Mouse (Mus musculus): ENCODE measurements around the gene Tuba8. TPM values are rescaled to one million over a fixed set of nuclear protein-coding genes. Genes with fewer than 3 reads are reported as not detected.

Gene Tuba8
- total RNA-seq, 4 experiments from 2014 or later, result 1.8 to 7.9 (median 4.5) TPM

- DNase-seq, result no peak
Observed at GRCm38 (mm10) chr6:121232652-121233051, 22.2 kb downstream of the Tuba8 start.

DNA sequence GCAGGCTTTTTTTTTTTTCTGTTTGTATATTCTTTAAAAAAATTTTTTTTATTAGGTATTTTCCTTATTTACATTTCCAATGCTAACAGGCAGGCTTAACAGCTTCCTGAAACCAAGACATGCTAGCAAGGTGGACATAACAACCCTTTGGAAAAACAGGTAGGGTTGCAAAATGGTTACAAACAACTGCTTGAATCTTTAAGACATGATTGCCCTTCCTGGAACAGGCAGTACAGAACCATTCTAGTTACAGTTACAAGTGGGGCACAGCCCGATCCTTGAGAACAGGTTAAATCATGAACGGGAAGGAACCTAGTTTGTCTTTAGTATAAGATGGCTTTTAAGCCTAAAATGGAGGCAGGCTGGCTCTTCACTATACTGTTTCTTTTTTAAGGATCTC lies 25.9 kb downstream of the Tuba8 start:
- DNase-seq, result no peak

GRCm38 (mm10) chr6:121238209-121238608 lies 27.7 kb downstream of the Tuba8 start:
- DNase-seq, result no peak

DNA sequence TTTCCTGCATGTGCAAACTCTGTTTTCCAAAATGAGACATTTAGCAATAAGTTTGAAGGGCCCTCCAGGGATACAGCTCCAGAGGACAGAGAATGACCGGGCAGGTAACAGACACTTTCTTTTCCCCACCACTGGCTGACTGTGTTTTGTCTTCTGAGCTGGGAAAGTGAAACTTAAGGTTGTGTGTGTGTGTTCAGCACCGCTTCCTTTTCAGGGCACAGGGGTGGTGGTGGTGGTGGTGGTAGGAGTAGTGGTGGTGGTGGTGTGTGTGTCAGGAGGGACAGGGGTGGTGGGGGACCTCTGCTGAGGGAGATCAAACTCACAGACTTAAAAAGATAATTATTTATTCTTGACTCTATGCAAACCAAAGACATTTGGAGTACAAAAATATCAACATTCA lies 31.3 kb downstream of the Tuba8 start:
- no peak for DNase-seq

DNA sequence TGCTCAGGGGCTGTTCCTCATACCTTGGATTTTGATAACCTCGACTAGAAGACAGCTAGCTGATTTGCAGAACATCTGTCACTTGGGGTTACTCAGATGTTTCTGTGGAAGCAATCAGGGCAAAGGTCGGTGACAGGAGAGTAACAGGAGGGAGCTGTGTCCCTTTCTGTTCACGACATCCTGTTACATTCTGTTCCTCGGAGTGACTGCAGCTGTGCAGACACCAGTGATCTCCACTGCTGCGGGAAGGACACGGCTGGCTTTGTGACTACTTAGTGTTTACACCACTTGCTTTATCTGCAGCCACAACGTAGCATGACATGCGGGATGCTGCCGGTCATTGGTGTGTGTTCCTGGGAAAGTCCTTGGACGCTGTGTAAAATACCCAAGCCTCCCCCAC lies 32.7 kb downstream of the Tuba8 start:
- no peak for DNase-seq

DNA sequence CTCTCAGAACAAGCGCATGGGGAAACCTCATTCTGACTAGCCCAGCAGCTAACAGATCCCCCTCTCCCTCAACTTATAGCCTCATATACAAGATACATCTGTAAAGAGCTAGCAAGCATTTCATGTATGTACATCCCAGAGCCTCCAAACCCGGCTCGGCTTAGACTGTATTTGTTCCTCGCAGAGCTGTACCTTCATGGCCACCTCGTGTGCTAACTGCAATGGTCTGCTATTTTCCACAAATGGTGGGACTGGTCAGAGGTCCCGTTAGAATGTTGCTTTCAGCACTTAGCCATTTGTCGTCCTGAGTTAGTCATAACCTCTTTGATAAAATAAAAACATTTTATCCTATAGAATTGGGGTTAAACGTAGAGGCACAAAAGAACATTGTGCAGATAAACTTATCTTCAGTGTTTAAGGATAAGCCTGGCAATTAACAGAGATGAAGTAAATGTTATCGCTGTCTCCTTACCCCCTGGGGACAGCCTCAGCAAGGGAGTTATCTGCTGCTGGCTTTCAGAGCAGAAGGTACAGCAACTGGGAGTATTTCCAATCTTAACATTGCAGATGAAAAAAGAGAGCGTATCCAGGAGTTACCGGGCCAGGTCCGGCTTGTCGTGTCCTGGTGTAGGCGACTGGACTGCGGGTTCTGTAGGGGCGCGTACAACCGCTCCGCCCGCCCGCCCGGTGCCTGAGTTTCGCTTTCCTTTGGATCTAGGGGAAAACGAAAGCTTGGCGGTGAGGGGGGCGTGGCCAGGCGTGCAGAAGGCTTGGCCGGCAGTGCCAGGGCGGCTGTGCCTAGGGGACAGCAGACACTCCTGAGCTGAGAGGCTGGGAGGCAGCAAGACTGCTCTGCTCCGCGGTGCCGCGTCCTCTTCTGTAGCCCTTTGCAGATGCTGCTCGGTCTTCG lies 34.9 kb downstream of the Tuba8 start, which contains the start of gene Usp18:
Usp18 (plus strand) TSS at position 780 of the 910 bp plus-strand sequence.
- DNase-seq, result peak; percentile 91

- DNase-seq, result no peak
Observed at GRCm38 (mm10) chr6:121246037-121246361, 35.5 kb downstream of the Tuba8 start.

GRCm38 (mm10) chr6:121250406-121250805 lies 39.9 kb downstream of the Tuba8 start:
- no peak for DNase-seq

DNA sequence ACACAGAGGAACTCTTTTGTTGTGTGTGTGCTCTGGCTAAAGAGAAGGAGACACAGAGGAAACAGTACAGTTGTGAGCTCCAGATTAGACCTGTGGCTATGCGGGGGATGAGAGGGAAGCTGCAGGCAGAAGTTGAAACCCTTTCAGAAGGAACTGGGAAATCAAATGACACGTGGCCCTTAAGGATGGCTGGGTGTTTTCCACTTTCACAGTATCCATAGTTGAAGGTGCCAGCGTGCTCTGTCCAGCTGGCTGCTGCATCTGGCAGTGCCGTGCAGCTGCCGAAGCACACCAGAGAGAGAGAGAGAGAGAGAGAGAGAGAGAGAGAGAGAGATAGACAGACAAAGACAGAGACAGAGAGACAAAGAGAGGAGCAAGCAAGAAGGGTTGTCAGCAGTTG lies 40.8 kb downstream of the Tuba8 start:
- DNase-seq, result no peak

DNA sequence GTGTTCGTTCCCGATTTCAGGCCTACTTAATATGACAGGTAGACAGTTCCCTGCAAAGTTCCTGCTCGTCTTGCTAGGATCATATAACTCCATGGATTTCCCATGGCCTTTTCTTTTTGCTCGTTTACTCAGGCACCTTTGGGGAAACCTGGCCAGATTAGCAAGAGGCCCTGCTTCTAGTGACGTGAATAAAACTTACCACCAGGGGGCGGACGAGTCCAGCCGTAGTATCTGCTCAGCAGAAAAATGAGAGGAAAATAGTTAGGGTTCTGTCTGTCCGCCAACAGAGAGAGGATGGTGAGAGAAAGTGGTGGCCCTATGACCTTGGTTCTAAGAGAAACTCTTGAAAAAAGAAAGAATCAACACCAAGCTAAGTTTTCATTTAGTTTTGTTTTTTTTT lies 50.1 kb downstream of the Tuba8 start:
- peak; percentile 36 for DNase-seq

GRCm38 (mm10) chr6:121261233-121261632 lies 50.7 kb downstream of the Tuba8 start:
- DNase-seq, result no peak

DNA sequence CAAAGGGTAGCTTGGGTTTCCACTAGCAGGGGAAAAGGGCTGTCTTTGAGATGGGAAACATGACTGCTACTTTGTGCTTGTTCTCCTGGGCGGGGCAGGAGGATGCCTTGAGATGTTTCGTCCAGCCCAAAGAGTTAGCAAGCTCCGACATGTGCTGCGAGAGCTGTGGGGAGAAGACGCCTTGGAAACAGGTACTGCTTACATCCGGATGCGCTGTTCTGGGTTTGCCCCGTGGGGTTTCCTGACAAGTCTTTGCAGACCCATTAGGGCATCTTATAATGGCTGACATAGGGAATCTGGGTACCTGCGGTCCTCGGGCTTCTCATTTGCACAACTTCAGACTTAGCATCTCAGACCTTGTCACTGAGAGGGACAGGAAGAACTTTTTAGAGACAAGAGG lies 51.5 kb downstream of the Tuba8 start:
- no peak for DNase-seq

- peak; percentile 42 for DNase-seq
Observed at GRCm38 (mm10) chr6:121262496-121262895, 52.0 kb downstream of the Tuba8 start.

DNA sequence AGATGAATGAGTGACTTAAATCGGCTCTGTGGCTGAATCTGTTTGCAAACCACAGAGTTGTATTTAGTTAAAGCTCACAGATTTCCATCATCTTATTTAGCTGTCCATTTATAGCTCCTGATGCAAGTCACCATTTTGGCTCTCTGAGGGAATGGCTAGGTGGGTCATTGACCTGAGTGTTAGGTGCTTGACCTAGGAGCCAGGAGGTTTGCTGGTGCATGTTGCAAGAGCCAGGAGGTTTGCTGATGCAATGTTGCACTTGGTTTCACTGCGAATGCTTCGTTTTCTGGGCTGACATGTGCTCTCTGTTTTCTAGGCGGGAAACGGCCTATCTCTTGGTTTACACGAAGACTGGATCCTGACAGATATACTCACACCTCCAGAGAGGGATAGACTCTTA lies 59.7 kb downstream of the Tuba8 start:
- DNase-seq, result no peak

DNA sequence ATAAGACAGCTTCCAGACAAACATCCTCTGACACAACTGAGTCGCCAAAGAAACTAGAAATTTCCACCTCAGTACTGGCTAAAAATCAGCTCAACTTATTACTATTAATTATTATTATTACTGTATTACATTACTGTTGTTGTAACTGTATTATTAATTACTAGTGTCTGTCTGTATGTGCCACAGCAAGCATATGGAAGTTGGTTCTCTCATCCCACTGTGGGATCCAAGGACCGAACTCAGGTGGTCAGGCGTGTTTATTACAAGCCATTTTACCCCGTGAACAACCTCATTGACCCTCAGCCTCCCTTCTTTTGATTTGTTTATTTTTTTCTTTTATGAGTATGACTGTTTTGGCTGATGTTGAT lies 61.2 kb downstream of the Tuba8 start:
- DNase-seq, result no peak

DNA sequence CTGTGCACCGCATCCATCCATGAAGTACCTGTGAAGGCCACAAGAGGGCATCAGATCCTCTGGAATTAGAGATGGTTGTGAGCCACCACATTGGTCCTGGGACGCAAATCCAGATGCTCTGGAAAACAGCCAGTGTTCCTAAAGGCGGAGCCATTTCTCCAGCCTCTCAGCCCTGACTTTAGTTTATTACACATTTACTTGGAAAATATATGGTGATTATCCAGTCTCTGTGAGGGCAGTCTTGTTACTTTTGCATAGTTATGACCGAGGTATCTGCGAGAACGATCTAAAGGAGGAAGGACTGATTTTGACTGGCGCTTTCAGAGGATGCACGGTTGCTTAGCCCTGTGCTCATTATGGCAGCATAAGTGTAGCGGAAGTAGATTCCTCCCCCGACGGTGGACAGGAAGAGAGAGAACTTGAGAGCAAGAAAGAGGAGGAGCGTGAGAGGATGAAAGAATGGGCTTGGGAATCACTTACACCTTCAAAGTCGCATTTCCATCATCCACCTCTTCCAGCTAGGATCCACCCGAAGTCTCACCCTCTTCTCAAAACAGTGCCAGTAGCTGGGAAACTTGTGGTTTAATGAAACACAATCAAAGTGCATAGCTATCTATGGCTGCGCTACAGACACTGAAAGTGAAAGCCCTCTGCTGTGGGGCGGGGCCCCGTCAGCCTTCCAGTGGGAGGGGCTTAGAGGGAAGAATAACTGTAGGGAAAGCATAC lies 61.7 kb downstream of the Tuba8 start:
- DNase-seq, result peak; percentile 76

GRCm38 (mm10) chr6:121274356-121274755 lies 63.9 kb downstream of the Tuba8 start:
- DNase-seq, result no peak

Other genes starting within 250 kb of the Tuba8 start
- 10 to 100 TPM; 41.6 to 78.2 (median 55.4) TPM for gene Mical3, start 79.7 kb upstream of the Tuba8 start, total RNA-seq (2022)
- 10 to 100 TPM; 12.8 to 16.4 (median 14.8) TPM for gene Pex26, start 27.0 kb upstream of the Tuba8 start, total RNA-seq (2022)
- 1 to 10 TPM; 2.1 to 4.1 (median 3.3) TPM for gene Usp18, start 35.2 kb downstream of the Tuba8 start, total RNA-seq (2022)
- gene Slc6a13, start 89.5 kb downstream of the Tuba8 start, total RNA-seq (2022), result 1 to 10 TPM in 3 of 4 experiments, under 1 TPM in 1; 0.63 to 9.7 (median 3.0) TPM
- under 1 TPM in 3 of 4 experiments, not detected in 1; 0.20 to 0.83 (median 0.55) TPM for gene Slc6a12, start 132.4 kb downstream of the Tuba8 start, total RNA-seq (2022)

Data from adrenal gland, adult 8-10 months (tissue).